Mouse (Mus musculus) cerebellum, adult 2 months (tissue): ENCODE results near the gene Rpl9.

Experiments used
- CTCF ChIP-seq: fragments of 200-500 bp; IDR thresholded peaks from 2 replicates; pipeline ENCODE4 v1.5.1; 2011; ENCODE audit warnings: low read depth, mild to moderate bottlenecking, control low read depth, low read length, moderate library complexity, borderline replicate concordance; ENCODE audit not compliant: insufficient read depth
- POLR2A ChIP-seq: fragments of 200-500 bp; IDR thresholded peaks from 2 replicates; pipeline ENCODE4 v1.6.1; 2011; ENCODE audit warnings: low read length, control low read depth, borderline replicate concordance; ENCODE audit not compliant: insufficient read depth

GRCm38 (mm10) chr5:65429441-65429840 is 38.2 kb upstream of the Rpl9 start:
- TF ChIP-seq CTCF (no peak), POLR2A (no peak)
